Mouse (Mus musculus): ENCODE measurements around the gene Cab39. TPM values are rescaled to one million over a fixed set of nuclear protein-coding genes. Genes with fewer than 3 reads are reported as not detected.

Cab39 gene
- total and polyA plus RNA-seq, 3 experiments: 90.2 to 239 (median 111) TPM

DNA sequence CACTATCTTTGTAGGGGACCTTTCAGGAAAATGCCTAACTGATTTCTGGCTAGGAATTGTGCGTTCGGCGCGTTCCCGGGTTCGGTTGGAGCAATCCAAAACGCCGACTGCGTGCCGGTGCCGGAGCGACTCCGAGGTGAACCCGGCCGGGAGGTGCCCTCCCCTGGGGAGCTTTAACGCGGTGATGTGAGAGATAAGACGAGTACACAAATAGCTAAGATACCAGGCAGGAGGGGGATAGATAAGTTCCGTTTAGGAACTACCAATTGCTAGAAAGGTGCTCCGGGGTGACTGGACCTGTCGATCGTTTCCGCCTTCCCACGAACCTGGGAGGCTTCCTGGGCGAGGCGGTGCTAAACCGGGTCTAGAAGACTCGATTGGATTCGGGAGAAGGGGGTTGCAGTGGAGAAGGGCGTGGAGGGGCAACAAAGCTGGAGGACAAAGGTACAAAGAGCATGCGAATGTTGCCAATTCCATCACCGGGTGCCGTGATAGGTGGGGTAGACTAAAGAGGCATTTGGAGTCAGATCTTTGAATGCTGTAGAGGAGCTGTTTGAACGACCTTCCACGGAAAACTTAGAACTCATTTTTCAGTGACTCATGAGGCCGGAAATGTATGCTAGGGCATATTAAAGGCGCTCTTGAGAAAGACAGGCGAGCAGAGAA is 998 bp downstream of the Cab39 start:
- H3K4me3 ChIP-seq (replicated peaks in 1 of 3; ENCODE audit: low read depth in 2 of 3, low read length in 2 of 3, poor library complexity in 1 of 3): peak overlapping the region; percentile 82 to 95 (median 93)
- H3K27ac ChIP-seq (ENCODE audit: insufficient read depth, low read depth): peak overlapping the region; percentile 69
- peaks cover 56% of the 10 kb centered on the region for H3K79me2 ChIP-seq (replicated peaks; ENCODE audit: control insufficient read depth, extremely low read depth, insufficient read depth, poor library complexity, severe bottlenecking)
- no peaks in the 10 kb centered on the region for H3K27me3 ChIP-seq (replicated peaks)
- peak overlapping the region; percentile 19; the same call in 1 of the 2 replicates for H3K4me2 ChIP-seq (ENCODE audit: insufficient read depth, low read depth, poor library complexity, severe bottlenecking)
- dilution Hi-C loops (cut with MboI; ENCODE audit: extremely low pct_ligation_motif_present, extremely low pct_unique_long_range_greater_than_20kb, low sequenced_read_pairs): no loop called here
- peaks cover 14 to 55% of the 10 kb centered on the region in 2 experiments for H3K4me1 ChIP-seq (ENCODE audit: control insufficient read depth in 1 of 2, insufficient read depth in 2 of 2)
- no peaks in the 10 kb centered on the region for H3K9me3 ChIP-seq (replicated peaks; ENCODE audit: low read length)
- H3K36me3 ChIP-seq (replicated peaks in 1 of 2; ENCODE audit: control insufficient read depth in 1 of 2, insufficient read depth in 1 of 2, low read length in 1 of 2): peaks cover 4 to 25% of the 10 kb centered on the region in 2 experiments
- peak; percentile 56 for DNase-seq (ENCODE audit: extremely low read depth)
- in situ Hi-C loops (cut with MboI; ENCODE audit: low pct_ligation_motif_present, low pct_unique_long_range_greater_than_20kb, low sequenced_read_pairs): loop anchor here (5.0 kb wide), 1 partner anchor 42 kb away; no protein-coding TSS in a partner anchor
- H3K9ac ChIP-seq (ENCODE audit: insufficient read depth, low read depth): peak overlapping the region; percentile 88
- 0 out of 2 replicates have a peak, but pooled peaks have one; percentile 11 for TF ChIP-seq TCF12 (IDR thresholded peaks at IDR 0.05; ENCODE audit: low read depth, low read length)
- 0 out of 2 replicates have a peak, but pooled peaks have one; percentile 20 for TF ChIP-seq SIN3A (IDR thresholded peaks at IDR 0.05; ENCODE audit: low read length)
- TF ChIP-seq JUN (IDR thresholded peaks at IDR 0.05; ENCODE audit: insufficient read depth, low read depth, low read length): no peak
- TF ChIP-seq UBTF (IDR thresholded peaks at IDR 0.05; ENCODE audit: low read depth, low read length): peak; percentile 16; the same call in 1 of the 2 replicates
- peak; percentile 30; the same call in 1 of the 2 replicates for TF ChIP-seq POLR2A (IDR thresholded peaks at IDR 0.05; ENCODE audit: low read depth, low read length)

DNA sequence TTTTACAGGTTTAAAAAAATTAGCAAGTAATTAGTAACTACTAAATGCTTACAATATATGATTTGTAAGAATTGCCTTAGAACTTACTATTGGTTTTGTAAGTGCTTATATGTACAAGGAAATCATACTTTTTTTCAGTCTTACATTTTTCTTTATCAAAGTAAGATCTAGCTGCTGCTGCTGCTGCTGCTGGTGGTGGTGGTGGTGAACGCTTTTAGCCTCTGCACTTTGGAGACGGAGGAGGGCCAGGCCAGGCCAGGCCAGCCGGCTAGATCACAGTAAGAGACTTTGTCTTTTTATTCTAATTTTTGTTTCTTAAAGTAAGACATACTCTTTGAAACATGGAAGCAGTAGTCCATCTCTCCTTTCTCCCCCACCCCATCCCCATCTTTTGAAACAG is 2.0 kb downstream of the Cab39 start:
- H3K27me3 ChIP-seq (replicated peaks): no peaks in the 10 kb centered on the region
- in situ Hi-C loops (cut with MboI; ENCODE audit: low pct_ligation_motif_present, low pct_unique_long_range_greater_than_20kb, low sequenced_read_pairs) (no loop called here), dilution Hi-C loops (cut with MboI; ENCODE audit: extremely low pct_ligation_motif_present, extremely low pct_unique_long_range_greater_than_20kb, low sequenced_read_pairs) (no loop called here)
- peak overlapping the region in 2 of 3 experiments; percentile 82 to 93 for H3K4me3 ChIP-seq (replicated peaks in 1 of 3; ENCODE audit: low read depth in 2 of 3, low read length in 2 of 3, poor library complexity in 1 of 3)
- H3K4me1 ChIP-seq (ENCODE audit: control insufficient read depth in 1 of 2, insufficient read depth in 2 of 2): peaks cover 16 to 63% of the 10 kb centered on the region in 2 experiments
- peaks cover 63% of the 10 kb centered on the region for H3K79me2 ChIP-seq (replicated peaks; ENCODE audit: control insufficient read depth, extremely low read depth, insufficient read depth, poor library complexity, severe bottlenecking)
- no peak overlapping the region for H3K27ac ChIP-seq (ENCODE audit: insufficient read depth, low read depth)
- no peaks in the 10 kb centered on the region for H3K9me3 ChIP-seq (replicated peaks; ENCODE audit: low read length)
- no peak for DNase-seq (ENCODE audit: extremely low read depth)
- peak overlapping the region; percentile 98 for H3K4me2 ChIP-seq (ENCODE audit: insufficient read depth, low read depth, poor library complexity, severe bottlenecking)
- peak overlapping the region; percentile 88; the same call in 1 of the 2 replicates for H3K9ac ChIP-seq (ENCODE audit: insufficient read depth, low read depth)
- TF ChIP-seq USF2 (conservative IDR thresholded peaks at IDR 0.05; ENCODE audit: low read depth, low read length) (no peak), PAX5 (IDR thresholded peaks at IDR 0.05; ENCODE audit: low read length) (no peak), RCOR1 (conservative IDR thresholded peaks at IDR 0.05; ENCODE audit: low read depth, low read length) (no peak), CTCF (conservative IDR thresholded peaks at IDR 0.05 in 1 of 2, IDR thresholded peaks at IDR 0.05 in 1 of 2; ENCODE audit: low read depth in 2 of 2, low read length in 2 of 2) (no peak), ETS1 (conservative IDR thresholded peaks at IDR 0.05; ENCODE audit: low read depth, low read length) (no peak), JUND (conservative IDR thresholded peaks at IDR 0.05; ENCODE audit: low read depth, low read length) (no peak), ZKSCAN1 (IDR thresholded peaks at IDR 0.05; ENCODE audit: borderline replicate concordance, low read depth, low read length) (no peak), USF1 (IDR thresholded peaks at IDR 0.05; ENCODE audit: low read depth, low read length) (no peak), MEF2A (IDR thresholded peaks at IDR 0.05; ENCODE audit: borderline replicate concordance, low read depth, low read length) (no peak)
- H3K36me3 ChIP-seq (replicated peaks in 1 of 2; ENCODE audit: control insufficient read depth in 1 of 2, insufficient read depth in 1 of 2, low read length in 1 of 2): peaks cover 4 to 27% of the 10 kb centered on the region in 2 experiments
